Mouse (Mus musculus): ENCODE measurements around the gene Slc35e1. TPM values are rescaled to one million over a fixed set of nuclear protein-coding genes. Genes with fewer than 3 reads are reported as not detected.

Gene Slc35e1
- polyA plus RNA-seq, 1 experiment from 2014 or later: 5.8 TPM

DNA sequence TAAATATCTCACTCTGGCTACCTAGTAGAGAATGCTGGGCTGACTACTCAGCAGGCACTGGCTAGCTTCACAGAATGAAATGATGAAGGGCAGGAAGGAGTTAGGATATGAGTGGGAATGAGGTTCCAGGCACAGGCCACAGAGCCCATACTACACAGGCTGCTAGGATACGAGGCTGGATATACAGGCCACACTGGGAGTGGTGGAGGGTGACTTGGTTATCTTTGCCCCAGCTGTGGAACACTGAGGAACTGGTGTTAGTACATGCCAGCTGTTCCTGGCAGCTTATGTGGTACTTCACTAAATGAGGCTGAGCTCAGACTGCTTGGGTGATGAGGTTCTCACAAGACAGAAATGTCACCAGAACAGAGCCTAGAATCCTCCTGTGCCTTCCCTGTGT lies 20.7 kb upstream of the Slc35e1 start:
- WGBS (ENCODE audit: insufficient replicate concordance): 71% methylated on average over 1 of the region's 1 CpGs

DNA sequence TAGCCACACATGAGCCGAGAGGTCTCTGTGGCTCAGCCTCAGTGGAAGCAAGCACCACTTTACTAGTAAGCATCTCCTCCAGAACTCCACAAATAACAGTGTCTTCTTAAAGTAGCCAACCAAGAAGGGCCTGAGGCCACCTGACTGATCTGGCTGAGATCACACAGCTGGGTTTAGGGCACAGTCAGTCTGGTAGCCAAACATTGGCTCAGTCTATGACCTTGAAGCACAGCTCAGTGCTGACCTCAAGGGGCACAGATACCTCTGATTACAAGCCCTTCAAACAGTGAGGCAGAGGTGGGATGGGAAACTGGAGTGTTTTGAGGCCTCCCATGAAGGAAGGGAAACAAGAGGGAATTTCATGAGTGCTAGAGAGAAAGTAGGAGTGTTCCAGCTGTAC lies 20.2 kb upstream of the Slc35e1 start:
- H3K9ac ChIP-seq (replicated peaks): no peak overlapping the region
- H3K4me1 ChIP-seq (ENCODE audit: insufficient read depth): peaks cover 21% of the 10 kb centered on the region
- H3K36me3 ChIP-seq (replicated peaks; ENCODE audit: insufficient read depth, low read length): no peaks in the 10 kb centered on the region
- H3K4me2 ChIP-seq (ENCODE audit: low read depth, low read length): no peak overlapping the region
- DNase-seq (no peak), ATAC-seq (no peak)
- H3K4me3 ChIP-seq (ENCODE audit: low read depth, low read length): no peak overlapping the region
- no peak overlapping the region for H3K27ac ChIP-seq (ENCODE audit: low read depth)
- TF ChIP-seq CTCF (IDR thresholded peaks at IDR 0.05; ENCODE audit: low read depth) (no peak), EP300 (IDR thresholded peaks at IDR 0.05; ENCODE audit: low read depth) (no peak)
- H3K9me3 ChIP-seq (ENCODE audit: low read length): no peaks in the 10 kb centered on the region
- 90% methylated on average over 1 of the region's 1 CpGs for WGBS (ENCODE audit: insufficient replicate concordance)
- H3K27me3 ChIP-seq (ENCODE audit: insufficient read depth, low read length): no peaks in the 10 kb centered on the region

More for the DNA sequence above, 20.7 kb upstream of the Slc35e1 start:
- Histone ChIP-seq H3K27me3 (ENCODE audit: insufficient read depth, low read length) (no peaks in the 10 kb centered on the region), H3K4me1 (ENCODE audit: insufficient read depth) (peaks cover 18% of the 10 kb centered on the region), H3K4me2 (ENCODE audit: low read depth, low read length) (no peak overlapping the region), H3K4me3 (ENCODE audit: low read depth, low read length) (no peak overlapping the region), H3K9ac (replicated peaks) (no peak overlapping the region), H3K9me3 (ENCODE audit: low read length) (no peaks in the 10 kb centered on the region), H3K36me3 (replicated peaks; ENCODE audit: insufficient read depth, low read length) (no peaks in the 10 kb centered on the region), H3K27ac (ENCODE audit: low read depth) (no peak overlapping the region)
- TF ChIP-seq CTCF (IDR thresholded peaks at IDR 0.05; ENCODE audit: low read depth): no peak
- no peak for TF ChIP-seq EP300 (IDR thresholded peaks at IDR 0.05; ENCODE audit: low read depth)
- ATAC-seq (no peak), DNase-seq (no peak)

GRCm38 (mm10) chr8:72507505-72507904 lies 15.1 kb upstream of the Slc35e1 start:
- Histone ChIP-seq H3K4me1 (ENCODE audit: insufficient read depth) (peaks cover 56% of the 10 kb centered on the region), H3K36me3 (replicated peaks; ENCODE audit: insufficient read depth, low read length) (no peaks in the 10 kb centered on the region), H3K4me3 (ENCODE audit: low read depth, low read length) (no peak overlapping the region), H3K9ac (replicated peaks) (no peak overlapping the region), H3K9me3 (ENCODE audit: low read length) (no peaks in the 10 kb centered on the region), H3K27ac (ENCODE audit: low read depth) (no peak overlapping the region; the same call in 1 of the 2 replicates), H3K4me2 (ENCODE audit: low read depth, low read length) (no peak overlapping the region), H3K27me3 (ENCODE audit: insufficient read depth, low read length) (no peaks in the 10 kb centered on the region)
- 86% methylated on average over 1 of the region's 1 CpGs for WGBS (ENCODE audit: insufficient replicate concordance)
- DNase-seq (no peak), ATAC-seq (no peak)
- no peak for TF ChIP-seq EP300 (IDR thresholded peaks at IDR 0.05; ENCODE audit: low read depth)
- TF ChIP-seq CTCF (IDR thresholded peaks at IDR 0.05; ENCODE audit: low read depth): no peak

GRCm38 (mm10) chr8:72504637-72505314 lies 12.4 kb upstream of the Slc35e1 start:
- TF ChIP-seq CTCF (IDR thresholded peaks at IDR 0.05; ENCODE audit: low read depth) (0 out of 2 replicates have a peak, but pooled peaks have one; percentile 9), EP300 (IDR thresholded peaks at IDR 0.05; ENCODE audit: low read depth) (no peak)
- Histone ChIP-seq H3K9ac (replicated peaks) (no peak overlapping the region; the same call in 1 of the 2 replicates), H3K27ac (ENCODE audit: low read depth) (no peak overlapping the region), H3K4me3 (ENCODE audit: low read depth, low read length) (no peak overlapping the region), H3K9me3 (ENCODE audit: low read length) (no peaks in the 10 kb centered on the region), H3K36me3 (replicated peaks; ENCODE audit: insufficient read depth, low read length) (no peaks in the 10 kb centered on the region), H3K27me3 (ENCODE audit: insufficient read depth, low read length) (no peaks in the 10 kb centered on the region), H3K4me1 (ENCODE audit: insufficient read depth) (peaks cover 56% of the 10 kb centered on the region), H3K4me2 (ENCODE audit: low read depth, low read length) (no peak overlapping the region)
- ATAC-seq (peak; percentile 33; the same call in 1 of the 2 replicates), DNase-seq (no peak)

DNA sequence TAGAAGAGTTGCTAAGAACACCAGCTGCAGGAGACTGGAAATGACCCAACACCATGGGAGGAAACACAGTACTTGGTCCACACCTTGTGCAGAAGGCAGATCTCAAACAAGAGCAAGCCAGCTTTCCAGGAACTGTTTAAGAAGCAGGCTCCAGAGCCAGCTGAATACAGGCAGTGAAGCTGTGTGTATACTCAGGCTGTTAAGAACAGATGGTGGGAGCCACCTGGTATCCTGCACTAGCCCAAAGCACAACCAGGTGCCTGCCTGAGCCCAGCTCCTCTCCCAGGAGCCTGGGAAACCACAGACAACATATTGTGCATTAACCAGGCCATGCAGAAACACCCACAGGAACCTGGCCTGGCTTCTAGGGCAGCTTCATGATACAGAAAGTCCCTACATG lies 11.7 kb upstream of the Slc35e1 start:
- TF ChIP-seq EP300 (IDR thresholded peaks at IDR 0.05; ENCODE audit: low read depth) (no peak), CTCF (IDR thresholded peaks at IDR 0.05; ENCODE audit: low read depth) (no peak)
- no peak overlapping the region for H3K4me3 ChIP-seq (ENCODE audit: low read depth, low read length)

DNA sequence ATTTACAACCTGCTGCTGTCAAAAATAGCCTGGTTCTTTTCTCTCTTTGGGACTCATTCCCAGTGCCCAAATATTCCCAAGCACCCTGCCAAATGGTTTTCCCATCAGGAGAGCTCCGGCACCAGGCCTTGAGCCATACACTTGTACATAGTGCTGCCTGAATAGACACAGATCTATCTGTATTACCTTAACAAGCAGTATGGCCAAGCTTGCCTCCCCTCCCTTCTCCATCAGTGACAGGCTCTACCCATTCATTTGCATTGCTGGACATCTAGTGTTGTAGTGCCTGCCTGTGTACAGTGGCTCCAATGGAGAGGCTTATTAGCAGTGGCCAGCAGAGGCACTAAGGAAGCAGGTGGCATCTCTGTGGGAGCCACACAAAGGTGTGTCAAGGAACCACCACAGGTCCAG lies 8.1 kb upstream of the Slc35e1 start:
- 81% methylated on average over 1 of the region's 1 CpGs for WGBS (ENCODE audit: insufficient replicate concordance)
- Histone ChIP-seq H3K4me2 (ENCODE audit: low read depth, low read length) (no peak overlapping the region), H3K27ac (ENCODE audit: low read depth) (no peak overlapping the region), H3K36me3 (replicated peaks; ENCODE audit: insufficient read depth, low read length) (peaks cover 14% of the 10 kb centered on the region), H3K4me3 (ENCODE audit: low read depth, low read length) (no peak overlapping the region), H3K4me1 (ENCODE audit: insufficient read depth) (peaks cover 25% of the 10 kb centered on the region), H3K9me3 (ENCODE audit: low read length) (no peaks in the 10 kb centered on the region), H3K27me3 (ENCODE audit: insufficient read depth, low read length) (no peaks in the 10 kb centered on the region), H3K9ac (replicated peaks) (no peak overlapping the region)
- ATAC-seq (no peak), DNase-seq (no peak)
- TF ChIP-seq EP300 (IDR thresholded peaks at IDR 0.05; ENCODE audit: low read depth) (no peak), CTCF (IDR thresholded peaks at IDR 0.05; ENCODE audit: low read depth) (no peak)

More for the DNA sequence above, 11.7 kb upstream of the Slc35e1 start:
- Histone ChIP-seq H3K9ac (replicated peaks) (no peak overlapping the region), H3K27ac (ENCODE audit: low read depth) (no peak overlapping the region), H3K9me3 (ENCODE audit: low read length) (no peaks in the 10 kb centered on the region), H3K4me2 (ENCODE audit: low read depth, low read length) (no peak overlapping the region), H3K4me1 (ENCODE audit: insufficient read depth) (peaks cover 52% of the 10 kb centered on the region), H3K27me3 (ENCODE audit: insufficient read depth, low read length) (no peaks in the 10 kb centered on the region), H3K36me3 (replicated peaks; ENCODE audit: insufficient read depth, low read length) (no peaks in the 10 kb centered on the region)
- ATAC-seq: no peak
- DNase-seq: no peak
